ENCODE assay signal across 7 mouse cellular contexts in genomic region chr15:97468732-97469683, GRCm38 (mm10).
A peak's percentile ranks its signal among the peaks of the same experiment; 100 is the strongest.
DNase-seq lines count a peak whose midpoint lies in the region.

No protein-coding gene starts in this region.

- peak; percentile 35 for DNase-seq in A20 (ENCODE audit: low read depth, low spot score)
- peak; percentile 92 for DNase-seq in CD4-positive helper T cell, adult 2 months (ENCODE audit: low read depth, low spot score)
- DNase-seq in lung, postnatal 25 days (ENCODE audit: low spot score): peak; percentile 59
- DNase-seq in spleen, postnatal 14 days (ENCODE audit: low spot score in 2 of 2): peak; percentile 36 to 49
- DNase-seq in layer of hippocampus, postnatal 14 days (ENCODE audit: low spot score in 2 of 2): no peak
- DNase-seq in left cerebral cortex, adult 11 months (ENCODE audit: low spot score): no peak
- no peak for DNase-seq in urinary bladder, postnatal 10 days (ENCODE audit: low spot score)

Comparison
In these comparisons a context has a peak if more than half of its experiments do, and no peak if none do; other contexts are left out.
1. DNase-seq: peak in A20 (single experiment), CD4-positive helper T cell, adult 2 months (single experiment), lung, postnatal 25 days (single experiment) and spleen, postnatal 14 days (2 of 2); none in layer of hippocampus, postnatal 14 days (0 of 2), left cerebral cortex, adult 11 months (single experiment) and urinary bladder, postnatal 10 days (single experiment).